Mouse (Mus musculus) telencephalon, adult 2 months (tissue): Measurements from ENCODE around the gene Tuba3a.
"Not testable (repeated sequence)": the region's sequence is repeated elsewhere in the genome, so short reads cannot be mapped to it uniquely, and the experiment has no call there.

ENCODE experiments used
- DNase-seq: peaks from one replicate; pipeline ENCODE4 v3.0.0-alpha.2; 2011; ENCODE audit warnings: low read depth, low spot score

Tuba3a gene

GRCm38 (mm10) chr6:125307091-125307490, 21.2 kb upstream of the Tuba3a start:
- no peak for DNase-seq

- DNase-seq: no peak
Measured at GRCm38 (mm10) chr6:125305465-125305864, 19.6 kb upstream of the Tuba3a start.

GRCm38 (mm10) chr6:125304408-125304807, 18.6 kb upstream of the Tuba3a start:
- DNase-seq: not testable (repeated sequence)

DNA sequence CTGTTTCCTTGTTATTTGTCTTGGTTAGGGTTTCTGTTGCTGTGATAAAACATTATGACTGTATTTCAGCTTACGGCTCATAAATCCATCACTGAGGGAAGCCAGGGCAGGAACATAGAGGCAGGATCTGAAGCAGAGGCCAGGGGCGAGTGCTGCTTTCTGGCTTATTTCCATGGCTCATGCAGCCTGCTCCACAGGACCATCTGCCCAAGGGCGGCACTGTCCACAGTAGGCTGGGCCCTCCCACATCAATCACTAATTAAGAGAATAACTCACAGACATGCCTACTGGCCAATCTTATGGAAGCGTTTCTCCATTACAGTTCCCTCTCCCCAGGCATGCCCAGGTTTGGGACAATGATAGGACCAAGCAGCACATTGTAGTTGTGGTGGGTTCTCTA, 17.4 kb upstream of the Tuba3a start:
- no peak for DNase-seq

DNA sequence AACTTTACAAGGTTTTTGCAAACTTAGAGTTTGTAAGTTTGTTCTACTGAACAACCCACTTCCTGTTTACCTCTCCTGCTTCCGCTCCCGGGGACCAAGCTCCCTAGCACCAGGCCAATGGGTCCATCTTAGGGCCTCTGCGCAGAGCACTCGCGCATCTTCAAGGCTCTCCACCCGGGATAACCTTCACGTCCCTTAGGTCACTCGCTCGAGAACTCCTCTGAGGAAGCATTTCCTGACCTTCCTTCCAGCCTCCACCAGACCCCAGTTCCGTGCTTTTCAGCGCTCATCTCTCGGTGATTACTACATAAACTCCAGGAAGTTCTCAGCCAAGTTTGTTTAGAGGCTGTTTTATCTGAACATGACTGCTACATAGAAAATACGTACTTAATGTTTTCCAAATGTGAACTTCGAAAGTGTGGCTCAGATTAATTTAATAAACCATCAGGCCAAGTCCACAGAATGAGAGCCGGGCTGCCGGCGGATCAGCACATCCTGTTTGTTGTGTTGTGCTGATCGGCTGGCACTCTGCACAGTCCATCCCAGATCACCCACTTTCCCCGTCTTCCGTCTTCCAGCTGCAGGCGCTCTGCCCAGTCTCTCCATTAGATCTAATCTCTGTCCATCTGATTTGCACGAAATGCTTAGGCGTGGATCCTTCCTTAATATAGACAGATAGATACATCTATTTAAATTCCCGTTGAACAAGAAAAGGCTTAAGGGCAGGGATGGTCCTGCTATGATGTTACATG, 16.6 kb upstream of the Tuba3a start:
- no peak for DNase-seq

GRCm38 (mm10) chr6:125300982-125301381, 15.1 kb upstream of the Tuba3a start:
- no peak for DNase-seq

DNA sequence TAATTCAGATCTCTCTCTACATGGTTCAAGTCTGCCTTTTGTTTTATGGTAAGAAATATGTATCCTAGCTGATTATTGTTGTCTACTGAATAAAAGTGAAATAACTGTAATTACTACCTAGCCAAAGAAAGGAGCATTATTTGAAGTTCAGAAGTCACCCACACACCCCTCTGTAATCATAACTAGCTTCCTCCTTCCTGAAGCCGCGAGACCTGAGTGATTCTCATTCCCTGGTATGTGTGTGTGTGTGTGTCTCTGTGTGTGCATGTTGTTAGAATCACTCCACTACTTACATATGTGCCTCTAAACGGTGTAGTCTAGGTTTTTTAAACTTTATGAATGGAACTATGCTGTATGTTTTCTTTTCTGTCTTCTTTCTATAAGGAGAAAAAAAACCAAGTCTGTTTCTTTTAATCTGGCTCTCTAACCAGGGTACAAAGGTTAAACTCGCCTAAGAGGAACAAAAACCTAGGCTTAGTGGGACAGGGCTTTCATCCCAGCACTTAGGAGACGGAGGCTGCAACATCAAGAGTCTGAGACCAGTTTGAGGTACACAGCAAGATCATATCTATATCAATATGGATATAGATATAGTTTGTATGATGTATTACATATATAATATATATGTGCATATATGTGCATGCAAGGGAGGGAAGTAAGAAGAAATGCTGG, 11.4 kb upstream of the Tuba3a start:
- no peak for DNase-seq

DNA sequence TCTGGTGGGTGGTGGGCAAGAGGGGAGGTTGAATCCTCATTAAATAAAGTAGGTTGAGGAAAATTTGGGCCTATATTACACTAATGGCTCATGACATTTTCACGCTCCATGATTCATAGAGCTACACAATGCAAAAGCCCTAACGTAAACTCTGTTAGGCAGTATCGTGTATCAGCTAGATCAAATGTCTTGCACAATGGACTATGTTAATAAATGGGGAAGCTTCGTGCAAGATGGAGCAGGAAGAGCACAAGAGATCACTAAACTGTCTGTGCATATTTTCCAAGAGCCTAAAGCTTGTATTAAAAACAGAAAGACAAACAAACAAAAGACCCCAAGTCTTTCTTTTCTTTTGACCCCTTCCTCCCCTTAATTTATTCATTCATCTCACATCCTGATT, 8.2 kb upstream of the Tuba3a start:
- no peak for DNase-seq

DNA sequence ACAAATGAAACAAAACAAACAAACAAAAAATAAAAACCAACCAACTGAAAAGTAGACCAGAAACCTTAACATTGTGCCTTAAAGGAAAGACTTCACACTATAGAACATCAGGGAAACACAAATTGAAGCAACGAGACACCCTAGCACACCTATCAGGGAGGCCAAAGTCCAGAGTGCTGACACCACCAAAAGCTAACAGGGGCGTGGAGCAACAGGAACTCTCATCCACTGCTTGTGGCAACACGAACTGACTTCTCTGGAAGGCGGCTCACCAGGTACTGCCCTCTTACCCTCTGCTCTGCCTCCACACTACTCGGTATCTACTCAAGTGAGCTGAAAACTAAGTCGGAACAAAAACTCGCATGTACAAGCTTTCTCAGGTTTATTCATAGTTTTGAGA, 6.4 kb upstream of the Tuba3a start:
- no peak for DNase-seq

- DNase-seq: peak; percentile 50
Measured at GRCm38 (mm10) chr6:125291329-125291728, 5.5 kb upstream of the Tuba3a start.

GRCm38 (mm10) chr6:125288730-125289129, 2.9 kb upstream of the Tuba3a start:
- DNase-seq: no peak

GRCm38 (mm10) chr6:125286944-125287343, 1.1 kb upstream of the Tuba3a start:
- DNase-seq: peak; percentile 41

- no peak for DNase-seq
Measured at GRCm38 (mm10) chr6:125284751-125285150, 1.1 kb downstream of the Tuba3a start.

GRCm38 (mm10) chr6:125284250-125284649, 1.6 kb downstream of the Tuba3a start:
- no peak for DNase-seq

GRCm38 (mm10) chr6:125282721-125283120, 3.1 kb downstream of the Tuba3a start:
- DNase-seq: not testable (repeated sequence)

GRCm38 (mm10) chr6:125279729-125280128, 6.1 kb downstream of the Tuba3a start:
- DNase-seq: no peak

GRCm38 (mm10) chr6:125274841-125275563, 10.8 kb downstream of the Tuba3a start:
- no peak for DNase-seq

DNA sequence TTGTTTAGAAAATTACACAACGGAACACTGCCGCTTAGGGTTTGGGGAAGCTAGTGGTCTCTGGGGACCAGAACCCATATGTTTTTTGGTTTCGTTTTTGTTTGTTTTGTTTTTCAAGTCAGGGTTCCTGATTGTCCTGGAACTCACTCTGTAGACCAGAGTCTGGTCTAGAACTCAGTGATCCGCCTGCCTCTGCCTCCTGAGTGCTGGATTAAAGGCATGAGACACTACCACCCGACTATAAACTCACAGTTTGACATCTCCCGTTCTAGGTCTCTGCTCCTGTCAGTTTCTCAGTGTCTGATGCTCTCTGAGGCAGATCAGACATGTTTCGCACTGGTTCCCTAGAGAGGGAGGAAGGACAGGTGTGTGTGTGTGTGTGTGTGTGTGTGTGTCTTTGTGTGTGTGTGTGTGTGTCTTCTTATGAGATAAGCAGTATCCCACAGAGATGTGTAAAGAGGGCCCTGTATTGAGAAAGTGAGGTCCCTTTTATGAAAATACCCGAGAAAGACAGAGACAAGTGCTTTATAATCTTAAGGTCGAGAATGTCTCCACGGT, 13.5 kb downstream of the Tuba3a start:
- DNase-seq: no peak

GRCm38 (mm10) chr6:125271455-125272227, 14.2 kb downstream of the Tuba3a start:
- peak; percentile 92 for DNase-seq

DNA sequence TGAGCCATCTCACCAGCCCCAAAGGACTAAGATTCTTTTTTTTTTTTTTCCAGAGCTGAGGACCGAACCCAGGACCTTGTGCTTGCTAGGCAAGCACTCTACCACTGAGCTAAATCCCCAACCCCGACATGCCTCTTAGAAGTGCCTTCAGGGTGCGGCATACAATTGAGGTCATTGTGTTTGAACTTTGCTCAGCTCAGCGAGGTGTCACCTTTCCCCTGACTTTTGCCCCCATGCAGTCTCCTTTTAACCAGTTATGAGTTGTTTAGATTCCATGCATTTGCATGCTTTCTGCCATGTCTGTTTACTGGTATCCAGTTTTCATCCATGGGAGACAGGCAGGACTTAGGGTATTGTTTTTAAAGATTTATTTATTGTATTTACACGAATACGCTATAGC, 17.0 kb downstream of the Tuba3a start:
- DNase-seq: no peak

- no peak for DNase-seq
Measured at GRCm38 (mm10) chr6:125267469-125267868, 18.4 kb downstream of the Tuba3a start.
